Mouse (Mus musculus) kidney, adult 2 months (tissue): ENCODE results near the gene Fgd5. TPM values are rescaled to one million over a fixed set of nuclear protein-coding genes. Genes with fewer than 3 reads are reported as not detected.

ENCODE experiments used
- DNase-seq: peaks from one replicate; pipeline ENCODE4 v3.0.0; 2021
- H3K27ac ChIP-seq: fragments of 200-500 bp; 2 replicates; pipeline ENCODE4 v1.5.1; 2012; ENCODE audit warnings: low read depth, low read length, control low read depth, inconsistent platforms; ENCODE audit not compliant: insufficient read depth
- H3K27me3 ChIP-seq: fragments of 200-500 bp; replicated peaks from 2 replicates; pipeline ENCODE4 v1.6.1; 2012; ENCODE audit warnings: mild to moderate bottlenecking, moderate library complexity, low read length, inconsistent platforms; ENCODE audit not compliant: control insufficient read depth, insufficient read depth
- H3K36me3 ChIP-seq: fragments of 200-500 bp; 2 replicates; pipeline ENCODE4 v1.6.1; 2012; ENCODE audit warnings: mild to moderate bottlenecking, moderate library complexity, low read length, inconsistent platforms; ENCODE audit not compliant: control insufficient read depth, insufficient read depth
- H3K4me1 ChIP-seq: fragments of 200-500 bp; 2 replicates; pipeline ENCODE4 v1.6.1; 2011; ENCODE audit warnings: low read length; ENCODE audit not compliant: control insufficient read depth, insufficient read depth
- H3K4me3 ChIP-seq: fragments of 200-500 bp; 2 replicates; pipeline ENCODE4 v1.5.1; 2011; ENCODE audit warnings: mild to moderate bottlenecking, low read depth, low read length, control low read depth; ENCODE audit not compliant: insufficient read depth
- CTCF ChIP-seq: fragments of 200-500 bp; conservative IDR thresholded peaks from 2 replicates; pipeline ENCODE4 v1.5.1; 2011; ENCODE audit warnings: low read depth, mild to moderate bottlenecking, control low read depth, low read length, moderate library complexity, mixed read lengths; ENCODE audit not compliant: insufficient read depth, insufficient read length
- POLR2A ChIP-seq: fragments of 200-500 bp; IDR thresholded peaks from one replicate; pipeline ENCODE4 v1.6.1; 2011; ENCODE audit warnings: low read depth, low read length, control low read depth
- WGBS: fragments of 180-500 bp; shearing (Covaris S2); methylation state at CpG from one replicate; pipeline ENCODE4 v1.1.7; 2018; 5-methylcytosine and 5-hydroxymethylcytosine counted together
- polyA plus RNA-seq: library from polyadenylated mRNA; depleted of rRNA; stranded (reverse); fragments of >200 nt; gene quantifications from 2 replicates; pipeline ENCODE4 v1.2.3, GENCODE M21; 2012

The Fgd5 gene
- polyA plus RNA-seq, 1 experiment = 11.6 TPM

DNA sequence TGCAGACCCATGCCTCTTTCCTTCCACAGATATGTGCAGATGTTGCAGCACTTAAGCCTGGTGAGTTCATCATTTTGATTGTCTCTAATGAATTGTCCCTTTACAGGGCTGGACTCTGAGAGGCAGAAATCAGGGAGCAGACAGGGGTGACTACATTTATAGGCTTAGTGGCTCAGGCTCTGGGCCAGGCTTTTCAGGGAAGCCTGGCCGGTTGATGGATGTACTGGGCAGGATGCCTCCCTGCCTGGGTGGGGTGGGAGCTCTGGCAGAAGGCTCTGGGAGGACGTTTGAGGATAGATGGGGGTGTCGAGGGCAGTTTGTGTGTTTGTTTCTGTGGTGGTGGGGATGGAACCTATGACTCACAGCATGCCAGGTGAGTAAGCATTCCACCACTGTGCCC lies 59.5 kb downstream of the Fgd5 start:
- WGBS = 46% methylated on average over 3 of the region's 3 CpGs
- Histone ChIP-seq H3K27me3 (no peaks in the 10 kb centered on the region), H3K4me3 (no peak overlapping the region), H3K4me1 (peaks cover 2% of the 10 kb centered on the region; the same call in 1 of the 2 replicates), H3K27ac (no peak overlapping the region), H3K36me3 (no peaks in the 10 kb centered on the region)
- peak; percentile 48 for DNase-seq
- no peak for TF ChIP-seq CTCF

DNA sequence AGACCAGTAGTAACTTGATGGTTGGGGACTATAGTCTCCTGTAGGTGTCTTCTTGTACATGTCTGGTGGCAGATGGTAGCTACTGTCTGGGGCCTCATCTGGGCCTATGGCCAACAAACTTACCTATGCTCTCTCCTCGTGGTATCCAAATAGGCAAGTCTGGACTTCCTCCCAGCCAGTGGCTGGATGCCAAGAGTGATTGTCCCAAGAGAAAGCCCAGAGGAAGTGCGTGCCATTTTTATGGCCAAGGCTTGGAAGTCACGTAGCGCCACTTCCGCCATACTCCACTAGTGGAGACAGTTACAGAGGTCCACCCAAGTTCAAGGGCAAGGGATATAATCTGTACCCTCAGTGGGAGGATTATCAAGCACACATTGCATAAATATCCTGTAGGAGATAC lies 62.6 kb downstream of the Fgd5 start:
- Histone ChIP-seq H3K36me3 (no peaks in the 10 kb centered on the region), H3K4me3 (no peak overlapping the region), H3K4me1 (no peaks in the 10 kb centered on the region), H3K27ac (0 out of 2 replicates have a peak overlapping the region, but pooled peaks have one; percentile 16), H3K27me3 (no peaks in the 10 kb centered on the region)
- DNase-seq = peak; percentile 88
- no peak for TF ChIP-seq POLR2A
- TF ChIP-seq CTCF = no peak
- WGBS = 50% methylated on average over 5 of the region's 5 CpGs

- H3K4me3 ChIP-seq = no peak overlapping the region
- peak; percentile 78 for DNase-seq
- no peaks in the 10 kb centered on the region for H3K4me1 ChIP-seq
- H3K27ac ChIP-seq = 0 out of 2 replicates have a peak overlapping the region, but pooled peaks have one; percentile 1
- H3K27me3 ChIP-seq = no peaks in the 10 kb centered on the region
- no peaks in the 10 kb centered on the region for H3K36me3 ChIP-seq
- 61% methylated on average over 4 of the region's 4 CpGs for WGBS
- TF ChIP-seq POLR2A = no peak
These were observed 63.4 kb downstream of the Fgd5 start for GRCm38 (mm10) chr6:92042055-92042454.

- Histone ChIP-seq H3K27me3 (no peaks in the 10 kb centered on the region), H3K27ac (no peak overlapping the region), H3K4me3 (no peak overlapping the region), H3K36me3 (no peaks in the 10 kb centered on the region), H3K4me1 (no peaks in the 10 kb centered on the region)
- TF ChIP-seq POLR2A = no peak
- TF ChIP-seq CTCF = no peak
- DNase-seq = no peak
- WGBS = 77% methylated on average over 1 of the region's 1 CpGs
These were observed 64.2 kb downstream of the Fgd5 start for GRCm38 (mm10) chr6:92042850-92043249.

DNA sequence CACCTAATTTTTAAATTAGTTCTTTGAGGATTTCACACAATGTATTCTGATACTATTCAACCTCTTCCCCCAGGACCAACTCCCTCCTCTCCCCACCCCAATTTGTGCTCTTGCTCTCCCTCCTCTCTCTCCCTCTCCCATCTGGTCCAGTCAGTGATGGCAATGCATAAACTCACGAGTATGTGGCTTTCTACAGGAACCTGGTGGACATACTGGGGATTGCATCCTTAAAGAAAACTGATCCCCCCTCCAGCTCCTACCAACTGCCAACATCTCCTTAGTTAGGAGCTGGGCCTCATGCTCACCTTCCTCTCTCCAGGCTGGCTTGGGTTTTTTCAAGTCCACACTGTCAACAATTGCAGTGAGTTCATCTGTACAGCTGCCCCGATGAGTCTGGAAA lies 79.1 kb downstream of the Fgd5 start:
- Histone ChIP-seq H3K27me3 (no peaks in the 10 kb centered on the region), H3K27ac (no peak overlapping the region), H3K36me3 (no peaks in the 10 kb centered on the region), H3K4me1 (no peaks in the 10 kb centered on the region), H3K4me3 (no peak overlapping the region)
- 63% methylated on average over 2 of the region's 2 CpGs for WGBS
- no peak for DNase-seq
- no peak for TF ChIP-seq CTCF
- TF ChIP-seq POLR2A = no peak

GRCm38 (mm10) chr6:92061725-92062124 lies 83.0 kb downstream of the Fgd5 start:
- Histone ChIP-seq H3K27me3 (no peaks in the 10 kb centered on the region), H3K36me3 (no peaks in the 10 kb centered on the region), H3K4me3 (no peak overlapping the region), H3K4me1 (no peaks in the 10 kb centered on the region), H3K27ac (no peak overlapping the region)
- peak; percentile 10 for DNase-seq
- no peak for TF ChIP-seq POLR2A
- no peak for TF ChIP-seq CTCF
- WGBS = 44% methylated on average over 5 of the region's 5 CpGs

DNA sequence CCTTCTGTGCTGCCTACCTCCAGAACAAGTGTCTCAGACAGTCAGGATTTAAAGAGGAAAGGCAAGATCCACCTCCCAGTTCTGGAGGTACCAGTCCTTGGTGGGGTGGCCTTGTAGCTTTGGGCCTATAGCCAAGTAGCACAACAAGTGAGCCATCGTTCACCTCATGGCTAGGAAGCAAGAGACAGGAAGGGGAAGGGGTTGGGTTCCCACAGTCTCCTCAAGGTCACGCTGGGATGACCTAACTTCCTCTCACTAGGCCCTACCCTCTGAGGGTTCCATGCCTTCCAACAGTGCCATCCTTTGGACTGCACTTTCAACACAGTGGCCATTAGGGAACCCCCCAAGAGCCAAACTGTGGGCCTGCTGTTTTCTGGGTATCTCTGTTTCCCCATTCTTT lies 84.8 kb downstream of the Fgd5 start:
- Histone ChIP-seq H3K36me3 (no peaks in the 10 kb centered on the region), H3K4me1 (no peaks in the 10 kb centered on the region), H3K27ac (no peak overlapping the region), H3K27me3 (no peaks in the 10 kb centered on the region), H3K4me3 (no peak overlapping the region)
- TF ChIP-seq CTCF (no peak), POLR2A (no peak)
- 60% methylated on average over 2 of the region's 2 CpGs for WGBS
- peak; percentile 68 for DNase-seq

DNA sequence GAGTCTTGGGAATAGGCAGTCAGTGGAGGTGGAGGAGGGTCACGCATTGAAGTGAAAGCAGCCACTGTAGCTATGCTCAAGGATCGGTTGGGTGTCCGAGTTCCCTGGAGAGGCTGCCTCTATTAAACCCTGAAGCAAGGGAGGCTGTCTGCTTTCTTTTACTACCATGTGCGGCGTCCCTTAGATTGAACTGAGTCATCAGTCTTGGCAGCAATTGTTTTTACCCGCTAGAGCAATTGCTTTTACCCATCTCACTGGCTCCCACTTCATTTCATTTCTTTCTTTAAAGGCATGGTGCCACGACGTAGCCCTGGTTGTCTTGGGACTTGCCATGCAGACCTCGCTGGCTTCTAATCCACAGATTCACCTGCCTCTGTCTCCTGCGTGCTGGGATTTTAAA lies 85.4 kb downstream of the Fgd5 start:
- H3K27ac ChIP-seq = no peak overlapping the region
- 77% methylated on average over 10 of the region's 10 CpGs for WGBS
- TF ChIP-seq POLR2A (no peak), CTCF (no peak)
- no peak for DNase-seq
- H3K36me3 ChIP-seq = no peaks in the 10 kb centered on the region
- H3K4me3 ChIP-seq = no peak overlapping the region
- H3K27me3 ChIP-seq = no peaks in the 10 kb centered on the region
- no peaks in the 10 kb centered on the region for H3K4me1 ChIP-seq
